Mouse (Mus musculus): ENCODE measurements at regions not wholly inside any gene's neighbourhood (a gene's known extent, or its start where the extent isn't known, plus 50 kb on each side); places are given as distances from the start of the nearest gene placed in this dataset.

DNA sequence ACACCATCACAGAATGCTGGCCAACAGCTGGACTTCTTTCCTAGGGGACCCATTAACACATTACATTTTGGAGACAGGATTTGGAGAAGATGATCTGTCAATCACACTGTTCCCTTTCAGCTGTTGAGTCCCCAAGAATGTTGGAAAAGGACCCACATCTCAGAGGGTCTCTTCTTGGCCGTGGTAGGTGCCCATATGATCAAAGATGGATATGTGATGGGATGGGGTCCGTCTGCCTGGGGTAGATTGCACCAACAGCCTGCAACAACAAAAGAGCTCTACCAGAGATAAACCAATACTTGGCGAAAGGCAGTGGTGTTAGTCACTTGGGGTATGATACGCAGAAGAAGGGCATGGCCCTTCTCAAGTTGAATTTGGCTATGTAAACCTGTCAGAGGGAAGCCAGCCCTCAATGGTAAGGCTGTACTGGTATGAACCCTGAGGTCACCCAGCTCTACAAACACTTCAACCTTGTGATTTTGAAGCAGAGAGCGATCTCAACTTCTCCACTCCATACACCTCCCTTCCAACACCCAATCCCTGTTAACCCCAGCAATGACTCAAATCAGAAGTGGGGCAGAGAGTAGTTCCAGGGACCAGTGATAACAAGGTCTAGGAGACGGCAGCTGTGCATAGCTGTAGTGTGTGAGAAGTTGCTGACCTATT lies 97.6 kb downstream of the Snx19 start:
- ATAC-seq (ENCODE audit: low FRiP score, low read depth), result no peak
- H3K27ac ChIP-seq, result no peak overlapping the region
- H3K9me3 ChIP-seq, result no peaks in the 10 kb centered on the region
- H3K4me3 ChIP-seq, result no peak overlapping the region
- no peak overlapping the region for H3K4me2 ChIP-seq (replicated peaks)
- no peaks in the 10 kb centered on the region for H3K36me3 ChIP-seq
- 91% methylated on average over 6 of the region's 6 CpGs for WGBS
- H3K27me3 ChIP-seq, result no peaks in the 10 kb centered on the region
- H3K9ac ChIP-seq, result no peak overlapping the region
- H3K4me1 ChIP-seq, result peaks cover 43% of the 10 kb centered on the region

DNA sequence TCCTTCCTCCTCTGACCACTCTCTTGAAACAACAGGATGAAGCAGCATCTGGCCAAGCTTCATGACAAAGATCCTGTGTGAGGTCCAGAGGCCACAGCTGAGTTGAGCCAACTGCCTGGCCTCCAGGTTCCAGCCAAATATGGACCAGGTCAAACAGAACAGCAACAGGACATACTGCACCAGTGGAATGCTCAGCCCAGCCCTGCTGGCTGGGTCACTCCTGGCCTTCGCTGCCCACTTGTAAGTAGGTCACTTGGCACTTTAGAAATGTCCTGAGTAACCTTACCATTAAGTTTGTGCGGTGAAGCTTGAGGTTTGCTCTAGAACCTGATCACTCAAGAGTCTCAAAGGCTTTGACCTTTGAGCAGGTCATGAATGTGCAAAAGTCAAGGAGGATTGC lies 96.9 kb downstream of the Snx19 start:
- no peak overlapping the region for H3K9ac ChIP-seq
- H3K4me1 ChIP-seq, result peaks cover 43% of the 10 kb centered on the region
- H3K9me3 ChIP-seq, result no peaks in the 10 kb centered on the region
- no peak for ATAC-seq (ENCODE audit: low FRiP score, low read depth)
- H3K36me3 ChIP-seq, result no peaks in the 10 kb centered on the region
- H3K4me2 ChIP-seq (replicated peaks), result no peak overlapping the region
- WGBS, result 96% methylated on average over 2 of the region's 2 CpGs
- H3K27ac ChIP-seq, result no peak overlapping the region
- no peaks in the 10 kb centered on the region for H3K27me3 ChIP-seq
- no peak overlapping the region for H3K4me3 ChIP-seq

DNA sequence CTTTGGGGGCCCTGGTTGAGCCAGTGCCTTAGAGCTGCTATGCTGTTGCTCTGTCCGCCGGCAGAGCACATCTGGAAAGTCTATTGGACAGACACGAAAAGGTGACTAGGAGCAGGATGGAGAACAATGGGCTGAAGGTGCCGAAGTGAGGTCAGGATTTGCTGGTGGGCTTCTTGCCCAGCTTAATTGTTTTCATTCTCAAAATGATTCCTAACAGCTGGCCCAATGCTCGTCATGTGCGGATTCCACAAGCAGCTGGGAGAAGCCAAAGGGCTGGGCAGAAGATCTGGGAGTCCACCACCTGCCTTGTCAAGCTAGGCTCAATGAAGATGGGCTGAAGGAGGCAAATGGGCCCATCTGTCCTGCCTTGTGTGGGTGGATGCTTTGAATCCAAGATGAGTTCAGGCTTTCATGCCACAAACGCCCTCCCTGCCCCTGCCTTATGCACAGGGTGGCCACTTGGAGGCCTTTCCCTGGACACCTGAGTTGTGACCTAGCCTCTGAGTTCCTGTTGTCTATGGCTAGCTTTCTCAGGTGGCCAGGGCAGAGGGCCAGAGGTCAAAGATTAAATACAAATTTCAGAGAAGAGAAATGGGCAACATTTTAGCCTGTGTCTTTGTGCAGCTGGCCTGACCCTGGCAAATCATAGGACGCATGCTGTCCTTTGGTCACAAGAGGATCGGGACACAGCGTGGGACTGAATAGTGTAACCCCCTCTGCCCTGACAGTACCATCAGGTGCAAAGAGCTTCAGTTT lies 95.9 kb downstream of the Snx19 start:
- ATAC-seq (ENCODE audit: low FRiP score, low read depth), result peak; percentile 53

DNA sequence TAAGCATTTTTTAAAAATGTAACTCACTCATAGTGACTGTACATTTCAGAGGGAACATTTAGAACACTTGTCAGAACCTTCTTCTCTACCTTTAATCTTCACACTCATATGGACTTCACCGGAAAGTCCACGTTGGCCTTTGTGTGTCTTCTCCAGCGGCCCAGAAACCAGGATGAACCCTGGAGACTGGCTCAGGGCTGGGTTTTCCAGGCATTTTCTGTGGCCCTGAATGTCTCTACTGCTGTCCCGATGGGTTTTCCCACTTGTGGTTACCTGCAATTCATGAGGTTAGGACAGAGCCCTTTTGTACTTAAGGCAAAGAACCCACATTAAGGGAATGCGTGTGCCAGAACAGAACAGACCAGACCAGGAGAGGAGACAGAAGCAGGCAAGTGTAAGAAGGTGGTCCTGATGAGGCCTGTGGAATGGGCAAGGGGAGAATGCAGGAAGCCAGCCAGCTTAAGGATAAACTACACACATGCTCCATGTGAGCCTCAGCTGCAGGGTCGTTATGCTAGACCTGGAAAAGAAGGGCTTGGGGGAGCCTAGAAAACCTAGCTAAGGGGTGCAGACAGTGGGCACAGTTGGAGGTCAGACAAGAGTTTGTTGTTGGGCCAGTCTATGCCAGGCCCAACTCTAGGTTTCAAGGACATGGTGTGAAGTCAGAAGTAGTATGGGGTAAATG lies 94.8 kb downstream of the Snx19 start:
- ATAC-seq (ENCODE audit: low FRiP score, low read depth), result peak; percentile 14; the same call in 1 of the 2 replicates
- Histone ChIP-seq H3K36me3 (no peaks in the 10 kb centered on the region), H3K27me3 (no peaks in the 10 kb centered on the region), H3K27ac (peak overlapping the region; percentile 72), H3K9ac (no peak overlapping the region), H3K4me1 (peaks cover 35% of the 10 kb centered on the region), H3K4me3 (no peak overlapping the region), H3K4me2 (replicated peaks) (no peak overlapping the region), H3K9me3 (no peaks in the 10 kb centered on the region)
- 47% methylated on average over 6 of the region's 6 CpGs for WGBS

More for the DNA sequence above, 95.9 kb downstream of the Snx19 start:
- no peak overlapping the region for H3K9ac ChIP-seq
- H3K4me1 ChIP-seq, result peaks cover 43% of the 10 kb centered on the region
- peak overlapping the region; percentile 72 for H3K27ac ChIP-seq
- no peaks in the 10 kb centered on the region for H3K36me3 ChIP-seq
- no peaks in the 10 kb centered on the region for H3K27me3 ChIP-seq
- 54% methylated on average over 10 of the region's 10 CpGs for WGBS
- no peak overlapping the region for H3K4me3 ChIP-seq
- no peaks in the 10 kb centered on the region for H3K9me3 ChIP-seq
- H3K4me2 ChIP-seq (replicated peaks), result no peak overlapping the region

DNA sequence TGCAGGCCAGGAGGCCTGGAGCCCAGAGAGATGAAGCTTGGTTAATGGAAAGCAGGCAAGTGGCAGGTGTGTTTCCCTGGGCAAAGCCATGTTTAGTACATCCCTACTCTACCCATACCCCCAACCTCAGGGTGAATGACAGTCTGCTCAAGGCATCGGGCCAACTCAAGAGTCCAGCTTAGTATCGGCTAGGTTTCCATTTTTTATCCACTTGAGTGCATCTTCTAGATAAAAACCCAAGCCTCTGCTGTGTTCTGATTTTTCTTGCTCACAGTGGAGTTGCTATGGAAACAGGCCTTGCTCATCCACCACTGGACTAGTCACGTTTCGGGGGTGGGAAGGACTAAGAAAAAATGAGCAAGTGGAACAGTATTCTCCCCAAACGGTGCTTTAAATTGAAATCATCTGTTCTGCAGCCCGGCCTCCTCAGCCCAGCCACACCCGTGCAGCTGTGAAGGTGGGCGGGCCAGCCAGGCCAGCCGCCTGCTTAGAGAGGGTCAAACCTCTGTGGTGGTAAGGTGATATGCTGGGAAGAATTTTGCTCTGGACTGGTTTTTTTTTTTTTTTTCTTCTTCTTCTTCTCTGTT lies 94.0 kb downstream of the Snx19 start:
- no peaks in the 10 kb centered on the region for H3K27me3 ChIP-seq
- peak overlapping the region; percentile 69 for H3K27ac ChIP-seq
- no peaks in the 10 kb centered on the region for H3K36me3 ChIP-seq
- 12% methylated on average over 9 of the region's 9 CpGs for WGBS
- peak; percentile 94 for ATAC-seq (ENCODE audit: low FRiP score, low read depth)
- peaks cover 32% of the 10 kb centered on the region for H3K4me1 ChIP-seq
- no peak overlapping the region for H3K4me3 ChIP-seq
- H3K9ac ChIP-seq, result no peak overlapping the region
- H3K4me2 ChIP-seq (replicated peaks), result peak overlapping the region; percentile 12; the same call in 1 of the 2 replicates
- H3K9me3 ChIP-seq, result no peaks in the 10 kb centered on the region

DNA sequence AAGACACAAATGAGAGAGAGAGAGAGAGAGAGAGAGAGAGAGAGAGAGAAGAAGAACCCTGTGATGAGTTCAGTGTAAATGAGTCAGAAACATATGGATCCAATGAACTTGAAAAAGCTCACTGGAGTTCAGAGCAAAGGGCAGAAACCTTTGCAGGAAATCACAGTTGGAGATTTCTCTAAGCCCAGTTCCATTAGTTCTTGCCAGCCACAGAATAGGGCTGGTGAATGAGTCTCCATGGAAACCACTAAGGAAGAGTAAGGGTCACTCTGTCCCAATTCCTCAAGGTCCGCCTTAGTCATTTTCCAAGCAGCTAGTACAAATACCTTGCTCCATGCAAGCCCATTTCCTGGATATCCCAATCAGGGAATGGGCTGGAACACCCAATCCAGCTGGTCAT lies 93.2 kb downstream of the Snx19 start:
- Histone ChIP-seq H3K27me3 (no peaks in the 10 kb centered on the region), H3K36me3 (no peaks in the 10 kb centered on the region), H3K4me1 (peaks cover 32% of the 10 kb centered on the region), H3K9me3 (no peaks in the 10 kb centered on the region), H3K4me2 (replicated peaks) (no peak overlapping the region), H3K4me3 (no peak overlapping the region), H3K27ac (peak overlapping the region; percentile 69; the same call in 1 of the 2 replicates), H3K9ac (no peak overlapping the region)
- WGBS, result 53% methylated on average over 1 of the region's 1 CpGs
- no peak for ATAC-seq (ENCODE audit: low FRiP score, low read depth)

DNA sequence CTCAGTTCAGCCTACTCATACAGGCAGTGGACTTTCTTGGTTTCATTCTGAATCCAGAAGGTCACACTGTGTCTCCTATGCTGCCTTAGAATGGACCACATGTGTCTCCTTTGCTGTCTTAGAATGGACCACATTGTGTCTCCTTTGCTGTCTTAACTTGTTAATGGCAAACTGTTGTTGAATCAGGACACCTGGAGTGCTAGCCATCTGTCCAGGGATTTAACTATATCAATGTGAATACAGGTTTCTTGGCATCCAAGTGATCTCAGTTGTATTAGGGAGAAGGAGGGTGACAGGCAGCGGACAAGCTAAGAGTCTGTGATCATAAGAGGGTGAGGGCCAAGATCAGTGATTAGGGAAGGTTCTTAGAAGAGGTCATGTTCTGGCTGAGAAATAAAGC lies 92.3 kb downstream of the Snx19 start:
- 98% methylated on average over 1 of the region's 1 CpGs for WGBS
- H3K4me1 ChIP-seq, result peaks cover 32% of the 10 kb centered on the region

More for the DNA sequence above, 92.3 kb downstream of the Snx19 start:
- no peaks in the 10 kb centered on the region for H3K9me3 ChIP-seq
- H3K27me3 ChIP-seq, result no peaks in the 10 kb centered on the region
- no peak overlapping the region for H3K4me3 ChIP-seq
- H3K4me2 ChIP-seq (replicated peaks), result no peak overlapping the region
- no peak overlapping the region for H3K27ac ChIP-seq
- no peak overlapping the region for H3K9ac ChIP-seq
- no peaks in the 10 kb centered on the region for H3K36me3 ChIP-seq
- no peak for ATAC-seq (ENCODE audit: low FRiP score, low read depth)

Measured in limb, embryonic 13.5 days (tissue).